Mouse (Mus musculus): ENCODE measurements at regions not wholly inside any gene's neighbourhood (a gene's known extent, or its start where the extent isn't known, plus 50 kb on each side); places are given as distances from the start of the nearest gene placed in this dataset.
"Not testable (repeated sequence)": the region's sequence is repeated elsewhere in the genome, so short reads cannot be mapped to it uniquely, and the experiment has no call there.

DNA sequence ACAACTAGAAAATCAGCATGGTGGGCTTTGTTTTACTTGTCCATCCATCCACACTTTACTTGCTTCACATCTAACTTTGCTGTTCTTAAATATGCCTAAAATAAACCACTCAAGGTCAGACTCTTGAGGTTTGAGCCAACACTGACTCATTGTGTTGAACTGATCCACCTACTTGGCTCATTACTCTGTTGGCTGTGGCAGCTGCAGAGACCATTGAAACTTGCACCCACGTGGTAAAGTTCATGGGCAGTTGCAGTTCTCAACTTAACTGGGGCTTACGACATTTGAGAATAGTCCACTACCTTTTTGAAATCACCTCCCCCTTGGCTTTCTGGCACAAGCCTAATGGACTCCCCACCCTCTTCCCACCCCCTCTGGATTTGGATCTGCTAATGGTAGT is 395.3 kb upstream of the Cdh5 start:
- no peak for DNase-seq (ENCODE audit: low spot score in 2 of 2)
- intact Hi-C loops (cut with DNase I): no loop called here

DNA sequence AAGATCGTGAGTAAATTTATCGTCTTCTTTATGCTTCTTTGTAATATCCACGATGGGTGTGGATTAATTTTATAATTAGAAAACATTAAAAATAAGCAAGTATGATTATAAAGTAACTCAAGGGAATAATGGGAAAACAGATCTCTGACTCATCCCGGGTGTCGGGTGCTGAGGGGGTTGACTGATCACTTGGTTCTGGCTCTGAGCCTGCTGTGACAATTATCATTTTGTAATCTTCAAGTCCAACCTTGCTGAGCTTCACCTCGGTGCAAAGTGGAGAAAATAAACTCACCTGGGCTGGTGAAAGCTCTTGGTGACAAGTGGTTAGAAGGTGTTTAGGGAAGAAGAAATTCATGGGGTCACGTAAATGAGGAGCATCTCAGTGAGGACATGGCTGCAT is 390.6 kb upstream of the Cdh5 start:
- DNase-seq (ENCODE audit: low spot score in 2 of 2); intact Hi-C loops (cut with DNase I): not testable (repeated sequence)

DNA sequence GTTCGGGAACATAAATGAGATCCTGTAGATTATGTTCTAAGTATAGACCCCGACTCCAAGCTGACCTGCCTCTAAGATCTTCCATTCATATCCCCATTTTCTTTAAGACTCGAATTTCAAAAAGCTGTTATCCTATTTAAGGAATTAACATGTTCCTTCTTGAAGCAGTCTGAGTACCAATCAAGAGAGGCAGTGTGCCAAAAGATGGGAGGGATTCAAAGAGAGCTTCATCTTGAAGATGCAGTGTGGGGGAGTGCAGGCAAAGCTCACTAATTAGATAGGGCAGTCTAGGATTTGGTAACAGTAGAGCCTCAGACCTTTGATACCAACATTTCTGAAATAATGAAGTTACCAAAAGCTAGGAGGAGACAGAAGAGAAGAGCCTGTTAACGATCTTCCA is 383.7 kb upstream of the Cdh5 start:
- intact Hi-C loops (cut with DNase I): no loop called here
- DNase-seq (ENCODE audit: low spot score in 2 of 2): peak in 1 of 2 experiments; percentile 28

DNA sequence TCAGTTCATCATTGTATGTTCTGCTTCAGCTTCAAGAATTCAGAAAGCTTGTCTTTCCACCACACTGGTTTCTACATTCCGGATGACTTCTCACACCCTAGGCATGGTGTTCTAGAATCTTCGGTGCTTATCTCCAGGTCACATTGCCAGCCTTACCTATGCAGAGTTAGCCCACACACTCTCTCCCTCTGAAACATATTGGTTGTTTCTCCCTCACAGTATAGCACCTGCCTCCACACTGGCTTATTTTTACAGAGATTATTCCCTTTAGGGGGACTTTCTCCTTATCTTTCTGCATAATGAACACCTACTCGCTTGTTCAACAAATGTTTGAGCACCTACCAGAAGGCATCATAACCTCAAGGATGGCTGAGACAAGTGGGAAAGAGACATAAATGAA is 368.0 kb upstream of the Cdh5 start:
- intact Hi-C loops (cut with DNase I): loop anchor here (10.0 kb wide), 1 partner anchor 291 kb away; no protein-coding TSS in a partner anchor
- peak in 1 of 2 experiments; percentile 62 for DNase-seq (ENCODE audit: low spot score in 2 of 2)

DNA sequence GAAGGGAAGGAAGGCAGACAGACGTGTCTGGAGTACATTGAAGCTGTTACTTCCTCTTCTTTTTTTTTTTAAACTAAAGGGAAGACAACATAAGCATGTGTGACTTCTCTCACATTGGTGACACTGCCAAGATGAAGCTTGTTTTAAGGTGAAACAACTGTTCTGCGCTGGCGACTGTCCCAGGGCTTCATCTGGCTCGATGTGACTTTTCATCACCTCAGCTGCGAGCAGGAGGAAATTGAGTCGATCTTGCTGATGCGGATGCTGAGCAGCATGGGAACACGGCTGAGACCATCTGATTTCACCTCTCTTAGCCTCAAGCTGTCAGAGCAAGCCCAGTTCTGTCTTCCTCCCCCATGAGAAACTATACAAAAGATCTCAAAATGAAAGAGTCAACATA is 363.1 kb upstream of the Cdh5 start:
- intact Hi-C loops (cut with DNase I): loop anchor here (10.0 kb wide), 1 partner anchor 286 kb away; no protein-coding TSS in a partner anchor
- DNase-seq (ENCODE audit: low spot score in 2 of 2): peak in 1 of 2 experiments; percentile 67

DNA sequence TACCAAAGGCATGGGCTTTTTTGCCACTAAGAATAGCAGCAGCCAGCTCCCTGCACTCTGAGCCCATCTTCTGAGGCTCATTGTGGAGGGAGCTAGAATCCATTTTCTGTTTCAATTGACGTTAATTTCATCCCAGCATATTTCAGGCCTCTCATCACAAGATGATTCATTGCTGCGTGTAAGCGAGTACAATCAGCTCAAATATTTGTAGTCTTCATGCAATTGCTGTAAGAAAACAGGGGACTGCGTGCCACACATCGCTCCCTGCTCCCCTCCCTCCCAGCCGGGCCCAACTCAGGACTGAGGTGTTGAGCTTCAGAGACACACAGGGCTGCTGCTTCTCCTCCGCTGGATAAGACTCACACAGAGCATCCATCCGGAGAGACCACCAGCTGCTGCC is 360.0 kb upstream of the Cdh5 start:
- peak; percentile 11 to 50 for DNase-seq (ENCODE audit: low spot score in 2 of 2)
- intact Hi-C loops (cut with DNase I): no loop called here

DNA sequence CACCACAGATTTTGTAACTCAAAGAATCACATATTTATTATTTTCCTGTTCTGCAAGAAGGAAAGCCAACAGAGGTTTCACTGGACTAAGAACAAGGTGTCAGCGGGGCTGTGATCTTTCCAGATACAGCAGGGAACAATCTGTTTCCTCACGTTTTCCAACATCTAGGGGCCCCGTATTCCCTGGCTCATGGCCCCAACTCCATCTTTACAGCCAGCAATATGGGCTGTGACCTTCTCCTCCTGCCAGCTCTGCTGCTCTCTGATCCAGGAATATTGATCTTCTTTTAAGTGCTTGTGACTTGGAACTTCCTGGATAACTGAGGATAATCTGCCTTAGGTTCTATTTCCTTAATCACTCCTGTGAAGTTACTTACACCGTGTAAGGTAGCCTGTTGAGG is 352.7 kb upstream of the Cdh5 start:
- no peak for DNase-seq (ENCODE audit: low spot score in 2 of 2)
- intact Hi-C loops (cut with DNase I): no loop called here

DNA sequence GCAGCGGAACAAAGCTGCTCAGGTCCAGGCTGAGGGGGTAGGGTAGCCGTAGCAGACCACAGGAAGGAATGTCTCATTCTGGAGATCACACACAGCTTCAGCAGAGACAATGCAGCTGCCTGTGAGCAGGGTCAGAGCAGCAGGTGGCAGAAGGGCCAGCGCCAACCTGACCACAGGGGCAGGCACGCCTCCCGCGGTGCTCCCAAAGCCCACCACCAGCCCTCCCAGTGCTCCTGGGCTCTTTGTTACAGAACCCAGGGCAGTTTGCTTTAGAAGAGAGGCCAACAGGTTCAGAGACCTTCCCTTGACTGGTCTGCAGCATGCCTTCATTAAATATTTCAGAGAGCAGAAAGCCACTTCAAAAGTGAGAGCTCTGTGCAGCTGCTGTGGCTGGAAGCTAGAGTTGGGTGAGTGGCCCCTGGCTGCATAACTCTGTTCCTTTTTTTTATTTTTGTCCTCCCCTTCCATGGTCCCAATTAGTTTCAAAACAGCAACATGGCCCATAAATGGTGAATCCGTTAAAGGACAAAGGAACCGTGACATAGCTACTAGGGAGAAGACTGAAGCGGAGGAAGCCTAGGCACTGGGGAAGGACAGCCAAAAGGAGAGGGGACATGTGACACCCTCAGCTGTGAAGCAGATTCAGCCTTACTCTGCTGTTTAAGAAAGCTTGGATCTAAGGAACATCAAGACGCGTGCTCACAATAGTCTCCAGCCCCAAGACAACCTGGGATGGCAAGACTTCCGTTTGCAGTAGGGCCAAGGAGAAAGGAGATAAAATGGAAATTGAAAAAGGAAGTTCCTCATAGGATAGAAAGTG is 350.9 kb upstream of the Cdh5 start:
- no peak for DNase-seq (ENCODE audit: low spot score in 2 of 2)
- intact Hi-C loops (cut with DNase I): no loop called here

DNA sequence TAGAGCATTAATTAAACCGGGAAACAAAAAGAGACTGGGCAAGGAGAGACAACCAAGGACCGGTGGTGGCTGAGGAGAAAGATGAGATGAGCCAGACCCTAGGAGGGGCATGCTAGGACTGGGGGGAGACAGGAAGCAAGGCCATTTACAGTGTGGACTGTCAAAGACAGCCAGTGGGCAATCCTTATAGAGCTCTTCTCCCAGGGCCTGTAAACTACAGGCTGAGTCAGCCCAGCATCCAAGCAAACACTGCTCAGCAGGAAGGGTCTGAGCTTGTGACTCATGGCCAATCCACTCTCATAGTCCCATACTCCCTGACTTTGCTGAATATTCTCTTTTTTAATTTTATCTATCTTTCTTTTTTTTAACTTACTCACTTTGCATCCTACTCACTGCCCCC is 350.3 kb upstream of the Cdh5 start:
- intact Hi-C loops (cut with DNase I): no loop called here
- DNase-seq (ENCODE audit: low spot score in 2 of 2): no peak

DNA sequence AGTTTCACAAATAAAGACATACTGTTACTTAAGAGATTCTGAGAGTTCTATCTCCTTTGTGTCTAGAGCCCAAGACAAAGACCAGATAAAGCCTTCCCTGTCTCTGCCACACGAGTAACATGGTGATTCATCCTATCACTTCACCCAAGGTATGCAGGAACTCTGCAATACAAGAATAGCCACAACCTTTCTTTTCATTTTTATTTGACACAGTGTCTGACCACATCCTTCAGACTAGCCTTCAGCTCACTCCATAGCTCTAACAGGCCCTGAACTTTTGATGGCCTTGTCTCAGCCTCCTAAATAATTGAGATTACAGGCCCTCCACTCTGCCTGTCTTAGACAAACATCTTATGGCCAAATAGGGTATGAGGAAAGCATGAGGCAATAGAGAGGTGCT is 337.6 kb upstream of the Cdh5 start:
- DNase-seq (ENCODE audit: low spot score in 2 of 2): no peak
- intact Hi-C loops (cut with DNase I): no loop called here

DNA sequence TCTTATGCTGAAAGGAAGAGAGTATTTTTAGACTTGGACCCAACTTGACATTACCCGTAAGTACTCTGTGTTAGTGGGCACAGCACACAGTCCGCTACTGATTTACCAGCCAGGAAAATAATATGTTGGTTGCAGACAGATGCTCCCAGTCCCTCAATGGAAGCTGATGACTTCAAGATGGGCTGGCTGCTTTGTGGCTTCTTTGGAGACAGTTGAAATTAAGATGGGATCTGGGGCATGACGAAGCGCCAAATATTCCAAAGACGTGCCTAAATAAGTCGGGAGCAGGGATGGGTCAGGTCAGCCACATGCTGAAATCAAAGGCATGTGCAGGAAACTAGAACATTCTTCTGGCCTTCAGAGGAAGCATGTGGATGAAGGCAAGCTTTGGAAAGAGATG is 321.8 kb upstream of the Cdh5 start:
- intact Hi-C loops (cut with DNase I): no loop called here
- DNase-seq (ENCODE audit: low spot score in 2 of 2): no peak

DNA sequence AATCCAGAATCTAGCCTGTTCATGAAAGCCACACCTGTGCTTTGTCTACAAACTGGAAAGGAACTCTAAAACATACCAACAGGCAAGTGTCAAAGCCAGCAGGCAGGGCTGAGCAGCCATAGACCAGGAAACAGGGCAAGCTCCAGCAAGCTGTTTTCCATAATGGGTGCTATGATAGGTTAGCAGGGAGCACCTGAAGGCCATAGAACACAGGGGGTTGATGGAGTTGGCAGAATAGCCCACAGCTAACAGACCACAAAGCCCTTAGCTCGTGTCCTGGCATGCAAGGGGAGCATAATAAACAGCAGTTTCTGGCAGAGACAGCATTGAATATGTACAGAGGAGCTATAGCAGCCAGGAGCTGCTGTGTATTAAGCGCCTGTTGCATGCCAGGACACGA is 313.1 kb upstream of the Cdh5 start:
- intact Hi-C loops (cut with DNase I): no loop called here

DNA sequence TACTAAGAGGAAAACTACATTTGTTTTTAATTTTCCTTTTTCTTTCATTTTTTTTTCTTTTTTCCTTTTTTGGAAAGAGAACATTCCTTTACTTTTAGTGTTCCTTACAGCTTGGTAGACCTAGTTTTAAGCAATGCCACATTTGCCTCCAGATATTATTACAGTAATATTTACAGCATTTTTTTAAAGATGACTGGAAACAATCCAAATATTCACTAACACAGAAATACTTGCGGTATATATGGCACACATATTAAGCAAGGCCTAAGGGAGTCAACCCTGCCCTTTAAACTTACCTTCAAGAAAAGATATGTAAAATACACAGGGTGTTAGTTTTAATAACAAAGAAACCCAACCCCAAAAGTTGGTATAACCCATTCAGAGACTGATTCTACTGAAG is 308.1 kb upstream of the Cdh5 start:
- intact Hi-C loops (cut with DNase I): no loop called here
- DNase-seq (ENCODE audit: low spot score in 2 of 2): no peak

More for the DNA sequence above, 313.1 kb upstream of the Cdh5 start:
- DNase-seq (ENCODE audit: low spot score in 2 of 2): no peak

DNA sequence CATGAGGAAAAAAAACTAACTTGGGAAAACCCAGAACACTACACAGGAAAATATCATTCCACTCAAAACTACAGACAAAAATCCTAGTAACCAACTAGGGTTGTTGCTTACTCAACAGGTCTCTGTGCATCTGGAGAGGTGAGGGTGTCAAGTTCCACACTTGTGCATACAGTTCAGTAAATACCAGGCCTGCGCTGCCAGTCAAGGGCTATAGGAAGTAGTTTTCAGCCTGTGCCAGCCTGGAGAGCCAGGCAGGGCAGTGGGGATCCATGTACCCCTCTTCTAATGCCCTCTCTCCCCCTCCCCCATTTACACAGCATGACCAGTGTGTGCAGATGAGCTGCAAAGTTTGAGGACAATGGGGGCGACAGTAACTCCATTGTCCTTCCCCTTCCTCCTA is 302.8 kb upstream of the Cdh5 start:
- DNase-seq (ENCODE audit: low spot score in 2 of 2); intact Hi-C loops (cut with DNase I): not testable (repeated sequence)

DNA sequence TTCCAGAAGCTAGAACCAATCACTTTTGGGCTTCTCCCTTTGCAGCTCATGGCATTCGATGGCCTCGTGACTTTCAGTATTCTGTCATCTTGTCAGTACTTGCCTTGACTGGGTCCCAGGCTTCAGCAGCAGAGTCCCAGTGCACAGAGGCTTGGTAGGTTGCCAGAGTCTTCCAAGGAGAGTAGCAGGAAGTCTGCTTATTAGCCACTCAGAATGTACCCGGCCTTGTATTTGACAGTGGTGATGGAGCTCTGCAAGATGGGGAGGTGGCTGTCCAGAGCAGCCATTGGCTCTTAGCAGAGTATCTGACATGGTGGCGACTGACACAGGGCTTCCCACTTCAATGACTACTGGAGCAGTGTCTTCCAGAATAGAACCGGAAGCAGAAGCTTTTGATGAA is 293.3 kb upstream of the Cdh5 start:
- intact Hi-C loops (cut with DNase I): no loop called here
- no peak for DNase-seq (ENCODE audit: low spot score in 2 of 2)

DNA sequence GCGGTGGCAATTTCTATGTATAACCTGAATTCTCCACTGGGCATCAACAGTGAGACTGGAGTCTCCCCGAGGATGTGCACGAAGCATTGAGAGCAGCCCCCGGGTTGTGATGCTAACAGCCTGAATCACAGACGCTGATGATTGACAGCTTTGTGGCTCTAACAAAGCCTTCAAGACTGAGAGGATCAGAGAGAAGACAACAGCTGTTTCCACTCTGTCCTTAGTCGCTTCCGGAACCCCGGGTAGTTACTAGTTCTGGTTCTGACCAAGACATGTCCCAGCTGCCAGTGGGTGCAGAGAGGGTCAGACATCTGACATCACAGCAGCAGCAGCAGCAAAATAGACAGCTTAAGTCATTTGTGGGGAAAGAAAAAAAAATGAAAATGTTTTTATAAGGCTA is 292.8 kb upstream of the Cdh5 start:
- intact Hi-C loops (cut with DNase I): no loop called here

DNA sequence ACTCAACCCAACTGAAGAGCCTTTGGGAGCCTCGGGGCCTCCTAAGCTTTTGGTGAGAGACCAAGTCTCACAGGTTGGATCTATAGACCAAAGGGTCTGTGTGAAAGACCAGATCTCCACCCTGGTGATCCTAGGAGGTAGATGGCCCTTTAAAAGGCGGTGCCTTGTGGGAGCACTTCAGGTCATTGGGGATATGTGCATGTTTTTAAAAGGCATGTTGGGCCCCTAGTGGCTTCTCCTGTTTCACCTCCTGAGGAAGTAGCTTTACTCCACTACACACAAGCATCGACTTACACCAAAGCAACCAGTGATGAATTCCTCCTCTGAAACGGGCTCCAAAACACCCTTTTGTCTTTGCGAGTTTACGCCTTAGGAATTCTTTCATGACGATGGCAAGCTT is 292.3 kb upstream of the Cdh5 start:
- no peak for DNase-seq (ENCODE audit: low spot score in 2 of 2)
- intact Hi-C loops (cut with DNase I): no loop called here

More for the DNA sequence above, 292.8 kb upstream of the Cdh5 start:
- no peak for DNase-seq (ENCODE audit: low spot score in 2 of 2)

DNA sequence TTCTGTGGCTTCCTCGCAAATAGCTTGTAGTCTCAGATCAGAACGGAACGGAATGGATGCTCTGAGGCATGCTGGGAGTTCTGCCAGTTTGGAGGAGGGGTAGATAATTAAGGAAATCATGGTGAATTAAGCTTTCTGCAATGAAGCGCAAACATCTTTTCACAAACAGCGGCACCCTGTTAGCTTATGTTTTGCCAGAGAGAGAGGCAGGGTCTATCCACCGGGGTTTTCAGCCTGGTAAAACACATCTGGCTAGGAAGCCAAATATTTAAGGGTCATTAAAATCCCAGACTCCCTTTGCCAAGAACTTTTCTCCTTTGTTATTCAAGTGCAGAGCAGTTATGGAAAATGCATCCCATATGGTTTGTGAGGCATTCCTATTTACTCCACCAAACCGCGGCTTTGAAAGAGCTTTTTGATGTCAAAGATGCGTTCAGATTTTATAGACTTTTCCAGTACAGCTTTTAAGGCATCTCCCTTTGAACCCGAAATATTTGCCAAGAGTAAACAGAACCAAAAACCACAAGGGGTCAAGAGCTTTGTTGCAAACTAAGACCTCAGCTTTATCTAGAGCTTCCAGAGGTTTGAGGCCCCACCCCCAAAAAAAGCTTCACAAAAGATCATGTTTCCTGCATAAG is 287.4 kb upstream of the Cdh5 start:
- no peak for DNase-seq (ENCODE audit: low spot score in 2 of 2)
- intact Hi-C loops (cut with DNase I): no loop called here

DNA sequence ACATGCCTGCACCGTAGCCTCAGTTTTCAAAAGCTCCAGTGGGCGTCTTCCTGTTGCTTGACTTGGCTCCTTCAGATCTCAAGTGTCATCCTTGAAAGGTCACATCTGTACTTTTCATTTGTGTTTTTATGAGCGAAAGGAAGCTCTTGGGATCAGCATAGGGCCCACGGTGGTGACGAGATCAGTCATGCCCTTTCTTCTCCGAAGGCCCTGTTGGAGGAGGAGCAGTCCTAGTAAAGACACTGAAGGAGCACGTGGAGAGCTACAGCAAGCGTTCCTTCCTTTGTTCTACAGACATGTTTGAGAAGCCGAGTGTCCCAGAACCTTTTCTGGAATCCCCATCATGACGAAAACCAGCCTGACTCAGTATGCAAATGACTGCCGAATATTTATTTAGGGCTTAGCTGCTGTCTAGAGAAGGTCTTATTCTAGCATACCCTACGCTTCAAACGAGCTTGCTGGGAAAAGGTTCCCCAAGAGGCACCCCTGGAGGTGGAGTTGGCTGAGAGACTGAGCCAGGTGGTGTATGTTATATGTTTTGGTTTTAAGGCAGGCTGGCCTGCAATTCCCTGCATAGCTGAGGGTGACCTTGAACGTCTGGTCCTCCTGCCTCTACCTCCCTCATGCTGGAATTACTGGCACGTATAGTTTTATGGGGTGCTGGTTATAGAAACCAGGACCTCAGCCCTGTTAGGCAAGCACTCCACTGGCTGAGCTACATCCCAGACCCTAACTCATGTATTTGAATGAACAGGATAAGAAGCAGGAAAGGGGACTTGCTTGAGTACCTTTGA is 285.1 kb upstream of the Cdh5 start:
- DNase-seq (ENCODE audit: low spot score in 2 of 2): peak in 1 of 2 experiments; percentile 56
- intact Hi-C loops (cut with DNase I): no loop called here

DNA sequence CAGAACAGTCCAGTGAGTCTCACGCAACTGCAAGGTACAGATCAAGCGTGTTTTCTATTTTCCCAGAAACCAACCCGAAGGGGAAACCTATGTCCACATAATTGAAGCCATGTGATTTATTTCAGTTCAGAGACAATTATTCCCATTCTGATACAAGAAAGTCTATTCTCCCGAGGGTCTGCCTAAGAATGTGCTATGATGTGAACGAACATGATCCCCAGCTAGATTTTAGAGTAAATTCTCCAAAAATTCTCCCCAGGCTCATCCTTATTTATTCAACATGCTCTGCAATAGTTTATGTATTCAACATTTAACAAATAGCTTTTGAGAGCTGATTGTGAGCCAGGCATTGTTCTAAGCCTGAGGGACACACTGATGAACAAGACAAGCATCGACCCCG is 277.9 kb upstream of the Cdh5 start:
- no peak for DNase-seq (ENCODE audit: low spot score in 2 of 2)

DNA sequence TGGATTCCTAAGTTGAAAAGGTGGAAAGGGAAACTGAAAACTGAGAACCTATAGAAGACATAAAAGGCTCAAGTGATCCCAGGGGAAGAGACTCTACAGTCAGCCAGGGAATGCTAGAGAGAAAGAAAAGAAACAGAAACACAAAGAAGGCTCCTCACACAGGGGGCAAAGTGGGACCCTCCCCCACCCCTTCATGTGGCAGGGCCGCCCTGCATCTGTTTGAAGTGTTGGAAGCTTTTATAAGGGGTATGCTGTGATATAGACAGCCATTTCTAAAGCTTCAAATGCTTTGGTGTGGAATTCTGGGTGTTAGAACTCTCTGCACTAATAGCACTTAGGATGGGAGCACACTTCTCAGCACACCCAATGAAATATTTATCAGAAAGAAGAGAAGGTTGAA is 276.7 kb upstream of the Cdh5 start:
- intact Hi-C loops (cut with DNase I): no loop called here
- DNase-seq (ENCODE audit: low spot score in 2 of 2): no peak

More for the DNA sequence above, 277.9 kb upstream of the Cdh5 start:
- intact Hi-C loops (cut with DNase I): no loop called here
